ENCODE assay signal across 10 mouse cellular contexts in the genomic region with DNA sequence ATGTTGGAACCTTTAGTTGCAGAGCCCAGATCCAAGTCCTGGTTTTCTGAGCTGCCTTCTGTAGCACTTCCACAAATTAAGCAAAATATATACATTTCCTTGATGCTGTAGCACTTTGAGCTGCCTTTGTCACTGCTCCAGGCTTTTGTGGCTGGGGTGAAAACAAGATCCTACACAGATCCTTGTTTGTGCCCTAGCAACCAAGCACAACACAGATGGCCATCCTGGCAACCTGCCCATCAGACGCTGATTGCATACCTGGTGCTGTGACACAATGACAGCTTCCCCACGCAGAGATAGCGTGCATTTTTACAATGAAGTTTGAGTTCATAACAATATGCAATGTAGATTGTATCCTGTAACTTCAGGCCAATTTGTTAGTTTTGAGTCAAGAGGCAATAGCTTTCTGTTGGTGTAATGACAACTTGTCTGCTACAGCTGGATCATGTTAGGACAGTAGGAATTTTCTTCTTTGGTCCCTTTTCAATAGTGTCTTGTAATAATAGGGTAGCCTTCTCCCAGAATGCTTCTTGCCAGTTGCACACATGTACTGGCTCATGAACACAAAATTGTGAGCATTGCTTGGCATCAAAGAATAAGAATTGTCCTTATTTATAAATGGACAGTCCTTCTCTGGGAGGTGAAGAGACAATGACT.
A peak's percentile ranks its signal among the peaks of the same experiment; 100 is the strongest.
DNase-seq lines count a peak whose midpoint lies in the region; ATAC-seq and TF ChIP-seq lines count a peak whose summit lies in the region.
"Had no signal": no experiment of that assay in that cellular context is flagged by ENCODE, and none has a peak within 500 bp of the region (broad histone marks: within the 10 kb centered on the region; RNA-seq: fewer than 3 reads in every experiment).

No protein-coding gene starts in this region.

- no peaks in the 10 kb centered on the region for H3K4me1 ChIP-seq in lung, postnatal 0 days (ENCODE audit: insufficient read depth, low read depth, low read length)
- no peaks in the 10 kb centered on the region for H3K4me1 ChIP-seq in liver, embryonic 11.5 days (replicated peaks; ENCODE audit: control insufficient read depth, insufficient read depth, low read length)
- H3K4me1 ChIP-seq: limb, embryonic 13.5 days had no signal

- H3K27me3 ChIP-seq in lung, postnatal 0 days (replicated peaks; ENCODE audit: insufficient read depth, low read length), result no peaks in the 10 kb centered on the region
- H3K27me3 ChIP-seq in liver, embryonic 11.5 days (replicated peaks; ENCODE audit: control insufficient read depth, insufficient read depth, low read length), result no peaks in the 10 kb centered on the region
- H3K27me3 ChIP-seq: CH12.LX; limb, embryonic 13.5 days had no signal

- H3K4me3 ChIP-seq in gastrocnemius, adult 2 months, result no peak overlapping the region
- H3K4me3 ChIP-seq in lung, postnatal 0 days (ENCODE audit: low read depth, low read length), result no peak overlapping the region
- no peak overlapping the region for H3K4me3 ChIP-seq in liver, embryonic 11.5 days (ENCODE audit: low read depth, low read length)
- H3K4me3 ChIP-seq: limb, embryonic 13.5 days had no signal

- DNase-seq in gastrocnemius, adult 2 months, result peak; percentile 19
- DNase-seq in gastrocnemius, postnatal 36 days, result no peak
- DNase-seq in retina, postnatal 1 day, result peak; percentile 14
- DNase-seq in retina, embryonic 14.5 days (ENCODE audit: low spot score), result no peak
- peak; percentile 43 to 44 for DNase-seq in heart, postnatal 10 days
- peak; percentile 65 for DNase-seq in lung, postnatal 0 days (ENCODE audit: low spot score)
- no peak for DNase-seq in c-Kit-positive CD71-positive TER-119-positive erythroid progenitor cells, embryonic 14.5 days (ENCODE audit: low spot score)
- DNase-seq in liver, embryonic 11.5 days (ENCODE audit: low spot score), result no peak

- ATAC-seq in lung, postnatal 0 days, result peak; percentile 82
- ATAC-seq in liver, embryonic 11.5 days (replicated peaks; ENCODE audit: low FRiP score), result no peak

- intact Hi-C loops in gastrocnemius, adult 2 months (cut with DNase I), result no loop called here
- intact Hi-C loops in gastrocnemius, postnatal 36 days (cut with DNase I), result no loop called here
- intact Hi-C loops in heart, postnatal 10 days (cut with DNase I), result no loop called here

- no peaks in the 10 kb centered on the region for H3K36me3 ChIP-seq in lung, postnatal 0 days (ENCODE audit: insufficient read depth, low read length)
- no peaks in the 10 kb centered on the region for H3K36me3 ChIP-seq in liver, embryonic 11.5 days (ENCODE audit: control insufficient read depth, insufficient read depth, low read length)
- H3K36me3 ChIP-seq: limb, embryonic 13.5 days had no signal

- TF ChIP-seq EP300 in lung, postnatal 0 days (IDR thresholded peaks at IDR 0.05), result peak; percentile 33; the same call in 1 of the 2 replicates

- no peak overlapping the region for H3K4me2 ChIP-seq in lung, postnatal 0 days (replicated peaks; ENCODE audit: low read depth, low read length)
- H3K4me2 ChIP-seq in liver, embryonic 11.5 days, result no peak overlapping the region
- H3K4me2 ChIP-seq: limb, embryonic 13.5 days had no signal

- 45% methylated on average over 3 of the region's 3 CpGs for WGBS in lung, postnatal 0 days
- WGBS in liver, embryonic 11.5 days, result 82% methylated on average over 3 of the region's 3 CpGs

- TF ChIP-seq CTCF in gastrocnemius, adult 2 months (IDR thresholded peaks at IDR 0.05), result no peak
- TF ChIP-seq CTCF in lung, postnatal 0 days (IDR thresholded peaks at IDR 0.05), result no peak

- no peaks in the 10 kb centered on the region for H3K9me3 ChIP-seq in lung, postnatal 0 days (ENCODE audit: low read length)
- no peaks in the 10 kb centered on the region for H3K9me3 ChIP-seq in liver, embryonic 11.5 days (ENCODE audit: control insufficient read depth, low read length)

- H3K9ac ChIP-seq in lung, postnatal 0 days (replicated peaks; ENCODE audit: low read depth), result no peak overlapping the region
- H3K9ac ChIP-seq in liver, embryonic 11.5 days (ENCODE audit: low read depth, low read length), result no peak overlapping the region
- H3K9ac ChIP-seq: limb, embryonic 13.5 days had no signal

- no peak overlapping the region for H3K27ac ChIP-seq in gastrocnemius, adult 2 months
- no peak overlapping the region for H3K27ac ChIP-seq in lung, postnatal 0 days (ENCODE audit: low read length)
- H3K27ac ChIP-seq in liver, embryonic 11.5 days (ENCODE audit: low read depth, low read length), result no peak overlapping the region
- H3K27ac ChIP-seq: limb, embryonic 13.5 days had no signal

Comparison
In these comparisons a context has a peak if more than half of its experiments do, and no peak if none do; other contexts are left out.
1. DNase-seq: peak in gastrocnemius, adult 2 months (single experiment), retina, postnatal 1 day (single experiment), heart, postnatal 10 days (2 of 2) and lung, postnatal 0 days (single experiment); none in gastrocnemius, postnatal 36 days (0 of 2), retina, embryonic 14.5 days (single experiment), c-Kit-positive CD71-positive TER-119-positive erythroid progenitor cells, embryonic 14.5 days (single experiment) and liver, embryonic 11.5 days (single experiment).